Mouse (Mus musculus): ENCODE measurements around the gene Gm17334. TPM values are rescaled to one million over a fixed set of nuclear protein-coding genes. Genes with fewer than 3 reads are reported as not detected.

Gm17334 gene
- polyA plus RNA-seq, 1 experiment = not detected

DNA sequence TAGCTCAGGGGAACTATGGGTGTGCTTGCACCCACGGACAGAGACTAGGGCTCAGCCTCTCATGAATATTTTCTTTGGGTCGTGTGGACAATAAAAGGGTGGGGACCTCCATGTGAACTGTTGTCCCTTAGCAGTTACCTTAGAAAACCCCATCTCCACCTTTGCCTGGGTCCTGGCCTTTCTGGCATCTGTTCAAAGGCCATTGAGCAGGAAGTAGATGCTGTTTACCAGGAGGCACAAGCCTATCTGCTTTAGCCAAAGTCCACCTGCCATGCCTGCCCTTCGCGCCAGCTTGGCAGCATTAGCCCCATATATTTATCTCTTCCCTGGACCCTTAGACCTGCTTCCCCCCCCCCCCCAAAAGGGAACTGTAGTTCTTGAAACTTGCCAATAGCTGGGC, 15.4 kb downstream of the Gm17334 start:
- Histone ChIP-seq H3K4me1 (ENCODE audit: control insufficient read depth, insufficient read depth, low read length) (peaks cover 13% of the 10 kb centered on the region; the same call in 1 of the 2 replicates), H3K4me3 (ENCODE audit: insufficient read depth, low read length) (no peak overlapping the region), H3K27ac (ENCODE audit: insufficient read depth, low read length) (no peak overlapping the region)
- no peak for TF ChIP-seq POLR2A (IDR thresholded peaks at IDR 0.05; ENCODE audit: low read depth, low read length)
- TF ChIP-seq CTCF (IDR thresholded peaks at IDR 0.05; ENCODE audit: borderline replicate concordance, insufficient read depth, low read length) = no peak

- Histone ChIP-seq H3K4me3 (ENCODE audit: insufficient read depth, low read length) (no peak overlapping the region), H3K4me1 (ENCODE audit: control insufficient read depth, insufficient read depth, low read length) (peaks cover 8% of the 10 kb centered on the region), H3K27ac (ENCODE audit: insufficient read depth, low read length) (peak overlapping the region; percentile 19; the same call in 1 of the 2 replicates)
- TF ChIP-seq POLR2A (IDR thresholded peaks at IDR 0.05; ENCODE audit: low read depth, low read length) (no peak), CTCF (IDR thresholded peaks at IDR 0.05; ENCODE audit: borderline replicate concordance, insufficient read depth, low read length) (no peak)
Measured at GRCm38 (mm10) chr11:53755011-53755595, 17.9 kb downstream of the Gm17334 start.

DNA sequence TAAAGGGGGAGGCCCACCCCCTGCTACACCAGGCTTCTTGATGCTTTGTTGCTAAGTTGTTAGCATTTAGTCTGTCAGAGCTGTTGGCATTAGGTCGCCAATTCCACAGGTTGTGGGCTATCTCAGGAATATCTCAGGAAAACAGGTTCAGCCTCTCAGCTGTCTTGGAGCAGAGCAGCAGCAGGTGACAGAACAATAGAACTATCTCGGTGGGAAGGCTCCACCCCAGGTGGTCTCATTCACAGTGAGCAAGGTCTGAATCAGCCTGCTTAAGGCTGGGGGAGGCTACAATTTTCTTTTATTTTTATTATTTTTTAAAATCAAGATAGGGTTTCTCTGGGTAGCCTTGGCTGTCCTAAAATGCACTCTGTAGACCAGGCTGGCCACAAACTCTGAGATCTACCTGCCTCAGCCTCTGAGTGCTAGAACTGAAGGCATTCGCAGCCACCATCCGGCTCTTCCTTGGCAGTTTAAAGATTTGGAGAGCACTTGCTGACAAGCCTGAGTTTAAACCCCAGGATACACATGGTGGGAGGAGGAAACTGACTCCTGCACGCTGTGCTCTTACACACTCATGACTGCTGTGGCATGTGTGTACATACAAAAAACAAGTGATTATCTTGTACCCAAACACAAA, 23.2 kb downstream of the Gm17334 start:
- Histone ChIP-seq H3K4me3 (ENCODE audit: insufficient read depth, low read length) (no peak overlapping the region), H3K27ac (ENCODE audit: insufficient read depth, low read length) (no peak overlapping the region)
- TF ChIP-seq POLR2A (IDR thresholded peaks at IDR 0.05; ENCODE audit: low read depth, low read length) (no peak), CTCF (IDR thresholded peaks at IDR 0.05; ENCODE audit: borderline replicate concordance, insufficient read depth, low read length) (no peak)

GRCm38 (mm10) chr11:53749306-53749705, 23.7 kb downstream of the Gm17334 start:
- Histone ChIP-seq H3K4me1 (ENCODE audit: control insufficient read depth, insufficient read depth, low read length) (peaks cover 2% of the 10 kb centered on the region), H3K27ac (ENCODE audit: insufficient read depth, low read length) (no peak overlapping the region), H3K4me3 (ENCODE audit: insufficient read depth, low read length) (no peak overlapping the region)
- TF ChIP-seq POLR2A (IDR thresholded peaks at IDR 0.05; ENCODE audit: low read depth, low read length) (no peak), CTCF (IDR thresholded peaks at IDR 0.05; ENCODE audit: borderline replicate concordance, insufficient read depth, low read length) (no peak)

More for the DNA sequence above, 23.2 kb downstream of the Gm17334 start:
- H3K4me1 ChIP-seq (ENCODE audit: control insufficient read depth, insufficient read depth, low read length) = peaks cover 2% of the 10 kb centered on the region

DNA sequence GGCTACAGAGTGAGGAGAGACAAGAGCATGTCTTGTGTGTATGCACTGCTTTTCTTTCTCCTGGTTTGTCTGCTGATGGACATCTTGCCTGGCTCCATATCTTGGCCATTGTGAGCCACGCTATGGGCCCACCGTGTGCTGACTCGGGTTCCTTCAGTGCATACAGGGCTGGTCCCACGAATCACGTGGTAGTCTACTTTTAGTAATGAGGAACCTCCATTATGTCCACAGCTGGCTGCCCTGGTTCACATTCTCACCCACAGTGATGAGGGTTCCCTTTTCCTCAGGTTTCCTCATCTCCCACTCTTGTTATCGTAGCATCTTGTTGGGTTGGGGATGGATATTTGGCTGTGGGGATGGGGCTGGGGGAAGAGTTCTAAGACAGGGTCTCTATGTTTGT, 24.4 kb downstream of the Gm17334 start:
- Histone ChIP-seq H3K27ac (ENCODE audit: insufficient read depth, low read length) (no peak overlapping the region), H3K4me1 (ENCODE audit: control insufficient read depth, insufficient read depth, low read length) (peaks cover 2% of the 10 kb centered on the region), H3K4me3 (ENCODE audit: insufficient read depth, low read length) (no peak overlapping the region)
- TF ChIP-seq CTCF (IDR thresholded peaks at IDR 0.05; ENCODE audit: borderline replicate concordance, insufficient read depth, low read length) = no peak

- Histone ChIP-seq H3K27ac (ENCODE audit: insufficient read depth, low read length) (no peak overlapping the region), H3K4me1 (ENCODE audit: control insufficient read depth, insufficient read depth, low read length) (peaks cover 2% of the 10 kb centered on the region), H3K4me3 (ENCODE audit: insufficient read depth, low read length) (no peak overlapping the region)
- no peak for TF ChIP-seq POLR2A (IDR thresholded peaks at IDR 0.05; ENCODE audit: low read depth, low read length)
- no peak for TF ChIP-seq CTCF (IDR thresholded peaks at IDR 0.05; ENCODE audit: borderline replicate concordance, insufficient read depth, low read length)
Measured at GRCm38 (mm10) chr11:53747985-53748384, 25.0 kb downstream of the Gm17334 start.

- TF ChIP-seq CTCF (IDR thresholded peaks at IDR 0.05; ENCODE audit: borderline replicate concordance, insufficient read depth, low read length) = no peak
- no peak for TF ChIP-seq POLR2A (IDR thresholded peaks at IDR 0.05; ENCODE audit: low read depth, low read length)
Measured at GRCm38 (mm10) chr11:53745260-53745659, 27.7 kb downstream of the Gm17334 start.

GRCm38 (mm10) chr11:53742353-53742752, 30.6 kb downstream of the Gm17334 start:
- TF ChIP-seq CTCF (IDR thresholded peaks at IDR 0.05; ENCODE audit: borderline replicate concordance, insufficient read depth, low read length) = no peak
- TF ChIP-seq POLR2A (IDR thresholded peaks at IDR 0.05; ENCODE audit: low read depth, low read length) = no peak
- Histone ChIP-seq H3K27ac (ENCODE audit: insufficient read depth, low read length) (no peak overlapping the region), H3K4me3 (ENCODE audit: insufficient read depth, low read length) (no peak overlapping the region), H3K4me1 (ENCODE audit: control insufficient read depth, insufficient read depth, low read length) (no peaks in the 10 kb centered on the region)

More at GRCm38 (mm10) chr11:53745260-53745659, 27.7 kb downstream of the Gm17334 start:
- Histone ChIP-seq H3K4me3 (ENCODE audit: insufficient read depth, low read length) (no peak overlapping the region), H3K4me1 (ENCODE audit: control insufficient read depth, insufficient read depth, low read length) (no peaks in the 10 kb centered on the region), H3K27ac (ENCODE audit: insufficient read depth, low read length) (no peak overlapping the region)

DNA sequence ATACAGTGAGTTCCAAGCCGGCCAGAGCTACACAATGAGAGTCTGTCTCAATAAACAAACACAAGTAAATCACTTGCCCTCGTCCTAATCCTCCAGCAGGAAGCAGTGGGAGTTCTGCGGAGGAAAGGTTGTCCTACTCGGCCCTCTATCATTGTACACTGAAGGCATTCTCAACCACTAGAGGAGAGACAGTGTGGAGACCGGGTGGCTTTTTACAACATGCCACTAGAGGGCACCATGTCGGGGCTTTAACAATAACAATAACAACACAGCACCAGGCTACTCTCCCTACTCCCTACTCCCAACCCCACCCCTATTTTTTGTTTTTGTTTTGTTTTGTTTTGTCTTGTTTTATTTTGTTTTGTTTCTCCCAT, 35.4 kb downstream of the Gm17334 start:
- Histone ChIP-seq H3K4me1 (ENCODE audit: control insufficient read depth, insufficient read depth, low read length) (no peaks in the 10 kb centered on the region), H3K4me3 (ENCODE audit: insufficient read depth, low read length) (no peak overlapping the region), H3K27ac (ENCODE audit: insufficient read depth, low read length) (no peak overlapping the region)
- TF ChIP-seq POLR2A (IDR thresholded peaks at IDR 0.05; ENCODE audit: low read depth, low read length) (no peak), CTCF (IDR thresholded peaks at IDR 0.05; ENCODE audit: borderline replicate concordance, insufficient read depth, low read length) (no peak)

DNA sequence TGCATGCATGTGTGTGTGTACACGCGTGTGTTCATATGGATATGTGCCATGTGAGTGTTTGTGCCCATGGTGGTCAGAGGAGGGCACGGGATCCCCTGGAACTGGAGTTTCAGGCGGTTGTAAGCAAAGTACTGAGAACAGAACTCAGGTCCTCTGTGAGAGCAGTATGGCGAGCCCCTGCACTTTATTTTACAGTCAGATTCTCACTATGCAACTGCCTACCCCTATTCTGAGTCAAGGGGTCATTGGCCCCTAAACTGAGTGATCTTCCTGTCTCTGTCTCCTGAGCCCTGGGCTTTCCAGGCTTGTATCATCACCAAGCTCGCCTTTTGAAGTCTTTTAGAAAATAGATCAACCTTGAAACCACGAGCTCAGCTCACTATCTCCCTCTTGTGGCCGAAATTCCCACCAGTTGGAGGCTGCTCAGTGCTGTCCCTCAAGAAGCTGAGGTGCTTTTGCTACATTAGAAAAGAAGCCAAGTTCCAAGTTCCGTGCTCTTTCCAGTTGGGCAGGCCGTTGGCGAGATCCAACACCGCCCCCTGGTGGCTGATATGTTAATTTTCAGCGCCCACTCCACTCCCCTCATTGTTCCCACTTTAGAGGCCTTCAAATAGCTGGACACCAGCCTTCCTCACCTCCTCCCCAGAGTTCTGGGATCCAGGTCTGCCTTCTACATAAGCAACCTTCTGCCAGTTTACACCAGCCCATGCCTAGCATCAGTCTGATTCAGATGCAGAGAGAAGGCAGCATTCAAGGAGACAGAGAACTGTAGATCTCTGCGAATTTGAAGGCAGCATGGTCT, 36.0 kb downstream of the Gm17334 start:
- Histone ChIP-seq H3K4me3 (ENCODE audit: insufficient read depth, low read length) (no peak overlapping the region), H3K4me1 (ENCODE audit: control insufficient read depth, insufficient read depth, low read length) (no peaks in the 10 kb centered on the region), H3K27ac (ENCODE audit: insufficient read depth, low read length) (no peak overlapping the region)
- TF ChIP-seq CTCF (IDR thresholded peaks at IDR 0.05; ENCODE audit: borderline replicate concordance, insufficient read depth, low read length) (peak; percentile 45), POLR2A (IDR thresholded peaks at IDR 0.05; ENCODE audit: low read depth, low read length) (no peak)
